Mouse (Mus musculus) neural tube, embryonic 10.5 days (tissue): ENCODE measurements at regions not wholly inside any gene's neighbourhood (a gene's known extent, or its start where the extent isn't known, plus 50 kb on each side); places are given as distances from the start of the nearest gene placed in this dataset.
"Not testable (repeated sequence)": the region's sequence is repeated elsewhere in the genome, so short reads cannot be mapped to it uniquely, and the experiment has no call there.

Experiments used
- DNase-seq: peaks from one replicate; pipeline ENCODE4 v3.0.0-alpha.2; 2017; ENCODE audit warnings: low spot score; ENCODE audit errors: extremely low spot score

- no peak for DNase-seq
These were observed 59.5 kb downstream of the Tex35 start for GRCm38 (mm10) chr1:157048996-157049395.

- peak; percentile 65 for DNase-seq
These were observed 60.1 kb downstream of the Tex35 start for GRCm38 (mm10) chr1:157048201-157048923.

- DNase-seq, result no peak
These were observed 60.7 kb downstream of the Tex35 start for GRCm38 (mm10) chr1:157047751-157048200.

GRCm38 (mm10) chr1:157046760-157047182, 61.7 kb downstream of the Tex35 start:
- DNase-seq, result no peak

GRCm38 (mm10) chr1:157039836-157040196, 68.7 kb downstream of the Tex35 start:
- DNase-seq, result no peak

- peak; percentile 44 for DNase-seq
These were observed 69.3 kb downstream of the Tex35 start for GRCm38 (mm10) chr1:157039016-157039835.

GRCm38 (mm10) chr1:157038111-157039008, 70.1 kb downstream of the Tex35 start:
- no peak for DNase-seq

- DNase-seq, result no peak
These were observed 71.1 kb downstream of the Tex35 start for GRCm38 (mm10) chr1:157037246-157037991.

- no peak for DNase-seq
These were observed 71.7 kb downstream of the Tex35 start for GRCm38 (mm10) chr1:157036779-157037178.

GRCm38 (mm10) chr1:157035221-157035620, 73.3 kb downstream of the Tex35 start:
- not testable (repeated sequence) for DNase-seq

- DNase-seq, result no peak
These were observed 79.8 kb downstream of the Tex35 start for GRCm38 (mm10) chr1:157028682-157029081.

GRCm38 (mm10) chr1:157027681-157028080, 80.8 kb downstream of the Tex35 start:
- DNase-seq, result no peak

- DNase-seq, result no peak
These were observed 84.0 kb upstream of the Ralgps2 start for GRCm38 (mm10) chr1:157023462-157023861.

GRCm38 (mm10) chr1:157022456-157023435, 83.3 kb upstream of the Ralgps2 start:
- no peak for DNase-seq

GRCm38 (mm10) chr1:157019892-157020291, 80.5 kb upstream of the Ralgps2 start:
- DNase-seq, result no peak

GRCm38 (mm10) chr1:157018726-157019125, 79.3 kb upstream of the Ralgps2 start:
- no peak for DNase-seq

- DNase-seq, result no peak
These were observed 78.0 kb upstream of the Ralgps2 start for GRCm38 (mm10) chr1:157017198-157017994.

GRCm38 (mm10) chr1:157016625-157017024, 77.2 kb upstream of the Ralgps2 start:
- no peak for DNase-seq
